Mouse (Mus musculus) B cell, adult 2 months (primary cell): ENCODE measurements around the gene Ube2b.

Experiments used
- DNase-seq, 2 experiments: peaks; one replicate each; pipeline ENCODE4 v3.0.0; 2022

Gene Ube2b

DNA sequence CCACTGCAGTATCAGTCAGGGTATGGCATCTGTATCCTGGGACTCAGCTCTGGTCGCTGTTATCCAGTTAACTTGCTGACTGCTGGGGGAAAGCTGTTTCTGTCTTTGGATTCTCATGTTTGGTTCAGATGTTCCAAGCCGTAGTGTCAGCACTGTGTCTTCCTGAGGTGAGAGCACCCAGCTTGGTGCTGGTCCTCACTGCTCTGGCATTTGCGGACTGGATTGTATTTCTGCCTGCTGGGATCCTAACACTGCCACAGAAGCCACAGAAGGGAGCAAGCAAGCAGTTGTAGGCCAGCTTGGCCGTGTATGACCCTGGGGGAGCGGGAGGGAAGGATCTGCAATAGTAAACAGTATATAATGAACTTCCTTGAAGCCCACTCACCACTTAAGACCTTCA lies 33.9 kb downstream of the Ube2b start:
- DNase-seq = no peak

DNA sequence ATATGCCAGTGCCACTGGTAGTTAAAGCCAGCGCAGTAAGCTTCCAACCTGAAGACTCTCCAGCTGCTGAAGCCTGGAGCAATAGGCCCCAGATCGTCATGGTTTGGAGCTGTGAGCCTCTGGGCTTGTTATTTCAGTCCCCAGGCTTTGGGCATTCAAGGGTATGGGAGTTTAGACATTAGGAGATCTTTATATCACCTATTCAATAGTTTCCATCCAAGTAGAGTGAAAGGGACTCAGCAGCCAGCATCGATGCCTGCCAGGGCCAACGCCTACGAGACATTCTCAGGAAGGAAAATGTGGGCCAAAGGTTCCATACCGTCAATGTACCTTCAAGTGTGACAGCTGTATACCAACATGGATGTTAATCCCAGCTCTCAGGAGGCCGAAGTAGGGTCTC lies 38.3 kb downstream of the Ube2b start:
- no peak for DNase-seq

DNA sequence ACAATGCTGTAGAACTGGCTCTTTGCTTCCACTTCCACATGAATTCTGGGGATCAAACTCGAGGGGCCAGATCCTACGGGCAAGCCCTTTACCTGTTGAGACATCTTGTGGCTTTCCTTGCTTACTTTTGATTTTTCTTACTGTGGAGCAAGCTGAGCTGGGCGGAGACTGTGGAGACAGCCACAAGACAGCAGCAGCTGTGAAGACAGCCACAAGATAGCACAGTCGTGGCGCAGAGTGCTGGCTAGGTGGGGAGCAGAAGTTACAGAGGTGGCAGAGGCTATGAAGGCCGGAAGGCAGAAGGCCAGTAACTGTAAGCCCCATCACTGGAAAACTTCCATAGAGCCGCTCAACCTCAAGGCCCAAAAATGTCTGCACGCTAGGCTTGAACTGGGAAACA lies 38.8 kb downstream of the Ube2b start:
- DNase-seq = no peak

GRCm38 (mm10) chr11:51960967-51961471 lies 39.5 kb downstream of the Ube2b start:
- DNase-seq = peak in 1 of 2 experiments; percentile 30

DNA sequence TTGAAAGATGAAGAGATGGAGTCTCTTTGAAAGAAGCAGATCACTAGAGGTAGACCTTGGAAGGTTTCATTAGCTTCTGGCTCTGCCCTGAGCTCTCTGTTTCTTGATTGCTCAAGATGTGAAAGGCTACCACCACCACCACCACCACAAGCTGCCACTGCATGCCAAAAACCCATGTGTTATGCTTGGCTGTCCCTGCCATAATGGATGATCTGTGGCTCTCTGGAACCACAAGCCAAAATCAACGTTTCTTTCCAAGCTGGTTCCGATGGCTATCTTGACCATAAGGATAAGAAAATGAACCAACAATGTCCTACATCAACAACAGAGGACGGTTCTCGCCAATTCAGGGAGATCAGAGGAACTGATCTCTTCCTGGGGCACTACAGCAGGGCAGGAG lies 40.5 kb downstream of the Ube2b start:
- no peak for DNase-seq

- DNase-seq = no peak
Observed at GRCm38 (mm10) chr11:51959511-51959910, 41.1 kb downstream of the Ube2b start.

DNA sequence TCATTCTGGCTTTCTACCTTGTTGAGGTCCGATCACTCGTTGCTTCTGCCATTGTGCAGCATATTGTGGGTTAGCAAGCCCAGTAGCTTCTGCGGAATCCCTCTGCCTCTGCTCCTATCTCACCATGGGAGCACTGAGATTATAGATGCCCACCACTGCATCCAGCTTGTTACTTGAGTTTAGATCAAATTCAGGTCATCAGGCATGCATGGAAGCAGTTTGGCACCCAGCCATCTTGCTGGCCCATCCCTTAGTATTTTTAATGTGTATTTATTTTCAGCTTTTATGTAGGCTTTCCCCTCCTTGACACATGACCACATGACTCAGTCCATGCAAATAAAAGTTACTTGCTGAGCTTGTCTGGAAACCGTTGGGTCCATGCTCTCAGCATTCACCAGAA lies 42.8 kb downstream of the Ube2b start:
- no peak for DNase-seq

DNA sequence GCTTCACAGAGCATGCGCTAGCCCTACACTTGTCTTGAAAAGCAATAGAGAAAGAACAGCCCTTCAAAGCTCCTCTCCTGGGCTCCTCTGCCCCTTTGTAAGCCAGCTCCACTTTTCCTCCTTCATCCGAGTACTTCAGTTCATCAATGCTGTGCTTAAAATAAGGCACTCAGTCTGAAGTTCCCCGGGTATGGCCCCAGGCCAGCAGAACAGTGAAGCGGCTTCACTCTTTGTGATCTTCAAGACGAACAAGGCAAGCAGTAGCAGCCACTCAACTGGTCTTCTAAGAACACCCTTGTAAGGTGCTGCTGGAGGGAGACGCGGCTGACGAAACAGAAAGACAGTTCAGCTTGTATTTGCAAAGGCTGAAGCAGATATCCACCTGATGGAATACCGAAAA lies 44.5 kb downstream of the Ube2b start:
- no peak for DNase-seq

DNA sequence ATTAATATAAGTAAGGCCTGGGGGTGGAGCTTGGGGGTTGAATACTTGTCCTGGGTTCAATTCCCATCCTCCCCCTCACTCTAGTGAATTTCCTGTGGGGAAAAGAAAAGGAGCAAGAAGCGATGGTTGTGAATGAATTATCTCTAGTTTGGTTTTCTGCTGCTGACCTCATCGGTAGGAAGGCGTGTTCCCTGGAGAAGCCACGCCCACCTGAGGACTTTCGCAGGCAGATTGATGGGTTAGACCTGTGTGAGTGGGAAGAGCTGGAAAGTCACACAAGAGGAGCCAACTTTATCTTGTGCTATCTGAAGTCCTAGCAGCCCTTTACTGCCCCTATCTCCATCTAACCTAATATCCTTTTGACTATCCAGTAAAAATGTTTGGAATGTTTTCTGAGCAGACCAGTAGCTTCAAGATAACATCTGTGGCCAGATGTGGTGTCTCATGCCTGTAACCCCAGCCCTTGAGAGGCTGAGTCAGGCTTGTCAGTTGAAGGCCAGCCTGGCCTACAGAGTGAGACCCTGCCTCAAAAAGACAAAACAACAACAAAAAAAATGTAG lies 48.6 kb downstream of the Ube2b start:
- DNase-seq = no peak

- no peak for DNase-seq
Observed at GRCm38 (mm10) chr11:51949919-51950318, 50.6 kb downstream of the Ube2b start.

GRCm38 (mm10) chr11:51949155-51949840 lies 51.3 kb downstream of the Ube2b start:
- no peak for DNase-seq

DNA sequence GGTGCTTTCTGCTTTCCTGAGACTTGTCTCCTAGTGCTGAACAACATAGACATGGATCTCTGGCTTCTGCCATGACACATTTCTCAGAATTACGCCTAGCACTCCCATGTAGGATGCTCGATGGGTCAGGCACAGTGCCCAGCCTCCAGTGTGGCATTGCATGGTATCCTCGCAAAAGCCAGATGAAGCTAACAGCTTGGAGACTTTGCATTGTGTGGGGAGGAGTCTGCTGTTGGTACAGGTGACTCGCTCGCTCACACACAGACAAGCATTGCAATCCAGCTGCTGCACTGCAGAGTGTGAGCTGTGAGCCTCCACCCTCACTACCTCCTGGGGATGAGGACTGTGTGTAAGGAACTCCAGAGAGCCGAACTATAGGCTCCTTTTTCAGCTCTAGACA lies 54.4 kb downstream of the Ube2b start:
- DNase-seq = no peak

DNA sequence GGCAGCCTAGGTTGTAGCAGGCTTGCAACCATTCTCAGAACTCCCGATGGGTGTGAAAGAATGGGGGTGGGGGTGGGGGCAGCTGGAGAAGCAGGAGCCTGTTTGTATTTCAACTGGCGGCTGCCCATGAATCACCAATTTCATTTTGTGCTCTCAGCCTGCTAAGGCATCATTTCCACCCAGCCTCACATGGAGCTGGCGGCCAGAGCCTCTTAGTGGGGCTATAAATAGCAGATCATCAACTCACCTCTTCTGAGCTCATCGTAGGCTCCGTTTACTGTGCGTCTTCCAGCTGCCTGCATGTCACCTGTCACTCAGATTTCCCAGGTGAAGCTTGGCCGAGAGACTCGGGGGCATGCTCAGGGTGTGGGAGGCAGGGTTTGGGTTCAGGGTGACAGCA lies 55.0 kb downstream of the Ube2b start:
- DNase-seq = no peak

DNA sequence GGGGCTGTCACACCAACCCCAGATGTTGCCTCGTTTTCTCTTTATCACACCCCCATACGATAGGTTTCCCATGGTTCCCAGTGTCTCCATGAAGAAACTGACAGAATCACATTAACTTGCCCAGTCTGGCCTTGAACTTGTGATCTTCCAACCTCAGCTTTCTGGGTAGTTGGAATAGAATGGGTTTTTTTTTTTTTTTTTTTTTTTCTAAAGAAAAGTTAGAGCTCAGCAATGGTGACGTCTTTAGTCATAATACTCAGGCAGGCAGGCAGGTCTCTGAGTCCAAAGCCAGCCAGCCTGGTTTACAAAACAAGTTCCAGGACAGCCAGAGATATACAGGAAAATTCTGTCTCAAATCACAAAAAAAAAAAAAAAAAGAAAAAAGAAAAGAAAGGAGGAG lies 56.3 kb downstream of the Ube2b start:
- no peak for DNase-seq

- no peak for DNase-seq
Observed at GRCm38 (mm10) chr11:51943500-51943841, 57.1 kb downstream of the Ube2b start.

- DNase-seq = peak; percentile 70 to 72
Observed at GRCm38 (mm10) chr11:51942602-51943499, 57.7 kb downstream of the Ube2b start.

DNA sequence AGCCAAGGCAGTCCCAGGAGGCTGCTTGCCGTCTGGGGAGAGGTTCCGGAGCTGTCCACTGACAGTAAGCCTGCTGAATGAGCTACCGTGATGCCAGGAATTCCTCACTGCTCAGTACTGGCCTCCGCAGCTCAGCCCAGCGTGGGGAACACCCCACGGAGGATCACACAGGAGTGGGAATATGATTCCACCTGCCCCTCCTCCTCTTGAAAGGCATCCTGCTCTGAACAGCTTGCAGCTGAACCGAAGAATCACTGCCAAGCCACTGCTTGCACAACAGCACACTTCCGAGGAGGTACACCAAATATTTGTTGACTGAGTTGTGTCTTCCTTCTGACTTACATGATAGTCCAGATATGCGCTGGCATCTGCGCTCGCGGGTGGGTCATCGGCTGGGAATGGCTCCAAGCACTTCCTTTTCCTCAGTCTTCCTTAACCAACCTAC lies 60.0 kb downstream of the Ube2b start:
- no peak for DNase-seq

GRCm38 (mm10) chr11:51939590-51939955 lies 61.0 kb downstream of the Ube2b start:
- peak in 1 of 2 experiments; percentile 39 for DNase-seq

- peak; percentile 73 to 75 for DNase-seq
Observed at GRCm38 (mm10) chr11:51938817-51939589, 61.6 kb downstream of the Ube2b start.

DNA sequence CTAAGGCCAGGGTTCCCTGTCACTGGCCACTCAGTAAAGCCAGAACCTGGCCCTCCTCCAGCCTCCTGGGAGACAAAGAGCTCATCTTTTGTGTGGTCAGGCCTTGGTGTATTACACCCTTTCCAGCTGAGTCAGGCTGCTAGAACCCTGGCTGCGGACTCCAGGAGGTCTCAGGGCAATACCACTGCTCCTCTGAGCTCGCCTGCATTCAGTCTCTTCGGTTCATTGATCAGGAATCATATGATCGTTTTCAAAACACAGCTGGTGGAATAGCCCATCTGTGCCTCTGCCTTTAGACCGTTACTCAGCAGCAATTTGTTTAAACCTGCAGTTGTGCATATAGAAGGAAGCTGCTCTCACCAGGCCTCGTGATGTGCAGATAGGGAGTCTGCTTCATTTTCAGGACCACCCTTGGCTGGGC lies 63.2 kb downstream of the Ube2b start:
- DNase-seq = peak; percentile 64

GRCm38 (mm10) chr11:51935636-51936434 lies 64.7 kb downstream of the Ube2b start:
- DNase-seq = peak; percentile 82 to 87
